Mouse (Mus musculus): ENCODE results near the gene Selenbp1. TPM values are rescaled to one million over a fixed set of nuclear protein-coding genes. Genes with fewer than 3 reads are reported as not detected.

Gene Selenbp1
- polyA plus RNA-seq, 1 experiment from 2014 or later, result 237 TPM

Other genes with a start within 250 kb of the Selenbp1 start
- 7.5 and 8.5 TPM in 2 replicates for gene Selenbp2, start 239.5 kb upstream of the Selenbp1 start, polyA plus RNA-seq (2015; fragmentation: Nextera tagmentation; extraction: Ambion mirVana)
- gene Cgn, start 146.6 kb upstream of the Selenbp1 start, polyA plus RNA-seq (2015; fragmentation: Nextera tagmentation; extraction: Ambion mirVana), result 28.8 and 29.7 TPM in 2 replicates
- 13.7 and 16.3 TPM in 2 replicates for gene Pogz, start 95.5 kb upstream of the Selenbp1 start, polyA plus RNA-seq (2015; fragmentation: Nextera tagmentation; extraction: Ambion mirVana)
- 336 and 350 TPM in 2 replicates for gene Psmb4, start 46.1 kb upstream of the Selenbp1 start, polyA plus RNA-seq (2015; fragmentation: Nextera tagmentation; extraction: Ambion mirVana)
- 9.5 and 9.8 TPM in 2 replicates for gene Rfx5, start 21.0 kb downstream of the Selenbp1 start, polyA plus RNA-seq (2015; fragmentation: Nextera tagmentation; extraction: Ambion mirVana)
- 20.5 and 21.8 TPM in 2 replicates for gene Pi4kb, start 41.7 kb downstream of the Selenbp1 start, polyA plus RNA-seq (2015; fragmentation: Nextera tagmentation; extraction: Ambion mirVana)
- 22.0 and 22.9 TPM in 2 replicates for gene Zfp687, start 82.4 kb downstream of the Selenbp1 start, polyA plus RNA-seq (2015; fragmentation: Nextera tagmentation; extraction: Ambion mirVana)
- gene Psmd4, start 109.6 kb downstream of the Selenbp1 start, polyA plus RNA-seq (2015; fragmentation: Nextera tagmentation; extraction: Ambion mirVana), result 239 and 245 TPM in 2 replicates
- 17.2 and 18.1 TPM in 2 replicates for gene Pip5k1a, start 173.9 kb downstream of the Selenbp1 start, polyA plus RNA-seq (2015; fragmentation: Nextera tagmentation; extraction: Ambion mirVana)
- gene Vps72, start 178.0 kb downstream of the Selenbp1 start, polyA plus RNA-seq (2015; fragmentation: Nextera tagmentation; extraction: Ambion mirVana), result 163 and 165 TPM in 2 replicates
- 1.3 and 2.1 TPM in 2 replicates for gene Tmod4, start 191.4 kb downstream of the Selenbp1 start, polyA plus RNA-seq (2015; fragmentation: Nextera tagmentation; extraction: Ambion mirVana)
- 64.0 and 71.4 TPM in 2 replicates for gene Scnm1, start 201.0 kb downstream of the Selenbp1 start, polyA plus RNA-seq (2015; fragmentation: Nextera tagmentation; extraction: Ambion mirVana)
- gene Lysmd1, start 201.0 kb downstream of the Selenbp1 start, polyA plus RNA-seq (2015; fragmentation: Nextera tagmentation; extraction: Ambion mirVana), result 13.3 and 14.9 TPM in 2 replicates
- gene Tnfaip8l2, start 209.3 kb downstream of the Selenbp1 start, polyA plus RNA-seq (2015; fragmentation: Nextera tagmentation; extraction: Ambion mirVana), result 4.0 and 4.5 TPM in 2 replicates
- 3.6 and 3.8 TPM in 2 replicates for gene Sema6c, start 227.4 kb downstream of the Selenbp1 start, polyA plus RNA-seq (2015; fragmentation: Nextera tagmentation; extraction: Ambion mirVana)